Mouse (Mus musculus) liver, embryonic 11.5 days (tissue): Measurements from ENCODE around the gene Exosc9. TPM values are rescaled to one million over a fixed set of nuclear protein-coding genes. Genes with fewer than 3 reads are reported as not detected.

Experiments used
- ATAC-seq: fragments of 200-750 bp; cut with Nextera tagmentation; replicated peaks from 2 replicates; pipeline ENCODE4 v1.8.0; 2017; ENCODE audit warnings: moderate number of reproducible peaks, mild to moderate bottlenecking, moderate TSS enrichment, moderate library complexity; ENCODE audit not compliant: low FRiP score
- DNase-seq: peaks from one replicate; pipeline ENCODE4 v3.0.0-alpha.2; 2017; ENCODE audit warnings: low spot score
- H3K27ac ChIP-seq: fragments of 300-500 bp; sonication (generic); 2 replicates; pipeline ENCODE4 v1.5.1; 2014; ENCODE audit warnings: mild to moderate bottlenecking, low read depth, low read length, control low read depth
- H3K27me3 ChIP-seq: fragments of 300-500 bp; sonication (generic); replicated peaks from 2 replicates; pipeline ENCODE4 v1.6.1; 2014; ENCODE audit warnings: low read length, mixed read lengths; ENCODE audit not compliant: control insufficient read depth, insufficient read depth
- H3K36me3 ChIP-seq: fragments of 300-500 bp; sonication (generic); 2 replicates; pipeline ENCODE4 v1.6.1; 2014; ENCODE audit warnings: mild to moderate bottlenecking, low read length, moderate library complexity, mixed read lengths; ENCODE audit not compliant: control insufficient read depth, insufficient read depth
- H3K4me1 ChIP-seq: fragments of 300-500 bp; sonication (generic); replicated peaks from 2 replicates; pipeline ENCODE4 v1.6.1; 2014; ENCODE audit warnings: low read length, mixed read lengths; ENCODE audit not compliant: control insufficient read depth, insufficient read depth
- H3K4me2 ChIP-seq: fragments of 300-500 bp; sonication (generic); 2 replicates; pipeline ENCODE4 v1.6.1; 2014; ENCODE audit warnings: mild to moderate bottlenecking, control low read depth, moderate library complexity
- H3K4me3 ChIP-seq: fragments of 300-500 bp; sonication (generic); 2 replicates; pipeline ENCODE4 v1.5.1; 2014; ENCODE audit warnings: low read depth, low read length, control low read depth
- H3K9ac ChIP-seq: fragments of 300-500 bp; sonication (generic); 2 replicates; pipeline ENCODE4 v1.6.1; 2014; ENCODE audit warnings: low read depth, low read length, control low read depth
- H3K9me3 ChIP-seq: fragments of 300-500 bp; sonication (generic); 2 replicates; pipeline ENCODE4 v1.6.1; 2016; ENCODE audit warnings: low read length, inconsistent platforms, mixed read lengths; ENCODE audit not compliant: control insufficient read depth
- WGBS: fragments of 180-500 bp; shearing (Covaris S2); extraction: QIAGEN DNeasy Blood & Tissue Kit; methylation state at CpG from one replicate; pipeline ENCODE4 v1.1.7; 2014; 5-methylcytosine and 5-hydroxymethylcytosine counted together
- polyA plus RNA-seq: library from polyadenylated mRNA; unstranded; fragments of >200 nt; fragmentation: Nextera tagmentation; extraction: Ambion mirVana; gene quantifications from 2 replicates; pipeline ENCODE4 v1.2.1, GENCODE M21; 2014

Gene Exosc9
- 76.0 and 82.7 TPM in 2 replicates for polyA plus RNA-seq

DNA sequence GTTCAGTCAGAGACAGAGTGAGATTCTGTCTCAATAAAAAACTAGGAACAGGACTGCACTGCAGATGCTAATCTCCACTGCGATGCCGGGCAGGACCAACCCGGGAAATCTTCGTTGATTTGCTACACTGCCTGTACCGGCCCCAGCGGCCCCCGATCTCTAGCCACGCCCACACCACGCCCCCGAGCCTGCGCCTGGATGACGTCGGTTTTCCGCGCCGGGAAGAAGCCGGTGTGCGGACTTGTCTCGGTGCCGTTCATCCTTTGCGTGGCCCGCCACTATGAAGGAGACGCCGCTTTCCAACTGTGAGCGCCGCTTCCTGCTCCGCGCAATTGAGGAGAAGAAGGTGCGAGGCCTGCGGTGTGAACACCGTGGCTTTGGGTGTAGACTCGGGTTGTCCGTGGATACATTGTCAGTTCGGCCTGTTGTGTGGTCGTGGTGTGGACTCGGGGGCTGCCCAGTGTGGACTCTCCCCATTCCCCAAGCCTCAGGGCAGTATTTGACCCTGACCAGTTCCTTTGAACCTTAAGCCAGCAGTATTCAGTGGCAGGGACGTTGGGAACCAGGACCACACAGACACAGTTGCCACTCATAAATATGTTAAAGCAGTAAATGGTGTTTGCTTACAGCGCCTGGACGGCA is at the start of gene Exosc9:
Gene Exosc9 (plus strand): TSS at position 201 of the 642 bp plus-strand sequence.
- no peak within 1 kb of the TSS for H3K27ac ChIP-seq
- peaks cover 18% of the 10 kb centered on the region for H3K36me3 ChIP-seq
- WGBS, result under 1% methylated on average over 39 of the region's 39 CpGs

DNA sequence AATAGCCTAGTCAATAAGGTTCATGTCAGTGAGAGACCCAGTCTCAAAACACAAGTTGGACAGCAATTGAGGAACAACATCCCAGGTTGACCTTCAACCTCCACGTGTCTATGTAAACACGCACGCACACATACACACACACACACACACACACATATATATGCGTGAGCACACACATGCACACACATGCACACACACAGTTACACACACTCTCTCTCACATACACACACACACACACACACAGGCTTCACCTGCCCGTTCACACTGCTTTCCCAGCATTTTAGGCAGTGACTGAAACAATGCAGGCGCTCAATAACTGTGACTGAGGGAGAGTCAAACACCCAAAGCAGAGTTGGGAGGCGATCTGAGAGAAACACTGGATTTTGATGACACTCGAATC is 47.1 kb upstream of the Exosc9 start:
- no peaks in the 10 kb centered on the region for H3K9me3 ChIP-seq
- no peak overlapping the region for H3K27ac ChIP-seq
- no peaks in the 10 kb centered on the region for H3K36me3 ChIP-seq
- DNase-seq, result no peak
- 78% methylated on average over 8 of the region's 8 CpGs for WGBS
- no peak overlapping the region for H3K4me3 ChIP-seq
- no peaks in the 10 kb centered on the region for H3K27me3 ChIP-seq
- ATAC-seq, result no peak
- H3K9ac ChIP-seq, result no peak overlapping the region
- H3K4me1 ChIP-seq, result no peaks in the 10 kb centered on the region
- no peak overlapping the region for H3K4me2 ChIP-seq

More for the DNA sequence above, at the start of gene Exosc9:
- Histone ChIP-seq H3K9ac (peak within 1 kb of the TSS; percentile 70), H3K4me3 (peak within 1 kb of the TSS; percentile 82), H3K9me3 (no peaks in the 10 kb centered on the region), H3K4me1 (peaks cover 5% of the 10 kb centered on the region; the same call in 1 of the 2 replicates), H3K4me2 (peak within 1 kb of the TSS; percentile 85), H3K27me3 (no peaks in the 10 kb centered on the region)
- DNase-seq (peak; percentile 96), ATAC-seq (peak; percentile 94)

DNA sequence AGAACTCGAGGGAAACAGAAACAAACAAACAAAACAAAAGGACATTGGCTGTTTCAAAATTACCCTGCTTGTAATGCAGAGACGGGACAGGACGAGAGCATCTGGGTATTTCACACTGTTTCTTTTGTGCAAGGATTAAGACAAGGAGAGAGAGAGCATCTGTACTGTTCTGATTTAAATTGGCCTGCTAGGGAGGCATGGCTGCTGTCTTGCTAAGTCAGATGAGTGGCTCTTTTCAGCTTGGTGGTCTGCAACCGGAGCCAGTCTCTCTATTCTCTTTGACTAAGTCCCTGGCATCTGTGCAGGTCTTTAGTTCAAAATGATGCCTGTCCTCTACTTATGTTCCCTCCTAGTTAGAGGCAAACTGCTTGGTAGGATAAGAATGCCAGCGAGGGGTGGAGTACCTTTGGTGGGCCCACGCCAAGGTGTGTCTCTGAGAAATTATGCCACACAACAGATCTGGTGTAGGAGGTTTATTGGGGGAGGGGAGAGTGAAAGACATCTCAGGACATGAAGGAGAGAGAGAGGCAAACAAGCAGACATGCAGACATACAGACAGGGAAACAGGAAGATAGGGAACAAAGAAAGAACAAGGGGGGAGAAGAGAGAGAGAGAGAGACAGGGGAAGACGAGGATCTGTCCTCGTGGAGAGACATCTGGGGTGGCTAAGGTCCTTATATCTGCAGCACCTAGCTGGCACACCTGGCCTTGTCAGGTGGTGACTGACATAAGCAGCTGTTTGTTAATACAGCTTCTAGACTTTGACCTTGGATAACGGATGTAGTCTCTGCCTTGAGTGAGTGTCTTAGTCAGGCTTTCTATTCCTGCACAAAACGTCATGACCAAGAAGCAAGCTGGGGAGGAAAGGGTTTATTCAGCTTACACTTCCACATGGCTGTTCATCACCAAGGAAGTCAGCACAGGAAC is 46.3 kb upstream of the Exosc9 start:
- no peaks in the 10 kb centered on the region for H3K9me3 ChIP-seq
- ATAC-seq, result no peak
- no peak overlapping the region for H3K27ac ChIP-seq
- H3K4me1 ChIP-seq, result no peaks in the 10 kb centered on the region
- no peaks in the 10 kb centered on the region for H3K36me3 ChIP-seq
- no peak overlapping the region for H3K4me3 ChIP-seq
- DNase-seq, result no peak
- 64% methylated on average over 10 of the region's 10 CpGs for WGBS
- H3K27me3 ChIP-seq, result no peaks in the 10 kb centered on the region
- no peak overlapping the region for H3K9ac ChIP-seq
- H3K4me2 ChIP-seq, result no peak overlapping the region

GRCm38 (mm10) chr3:36511491-36511890 is 40.9 kb upstream of the Exosc9 start:
- H3K4me3 ChIP-seq, result no peak overlapping the region
- no peak overlapping the region for H3K9ac ChIP-seq
- no peak overlapping the region for H3K27ac ChIP-seq
- H3K27me3 ChIP-seq, result no peaks in the 10 kb centered on the region
- H3K9me3 ChIP-seq, result no peaks in the 10 kb centered on the region
- H3K36me3 ChIP-seq, result no peaks in the 10 kb centered on the region
- no peaks in the 10 kb centered on the region for H3K4me1 ChIP-seq
- no peak overlapping the region for H3K4me2 ChIP-seq
- 79% methylated on average over 6 of the region's 6 CpGs for WGBS
- DNase-seq (no peak), ATAC-seq (no peak)

- WGBS, result 88% methylated on average over 9 of the region's 9 CpGs
- Histone ChIP-seq H3K27ac (no peak overlapping the region), H3K9me3 (no peaks in the 10 kb centered on the region), H3K27me3 (peaks cover 14% of the 10 kb centered on the region), H3K4me1 (no peaks in the 10 kb centered on the region), H3K9ac (no peak overlapping the region), H3K36me3 (no peaks in the 10 kb centered on the region), H3K4me3 (no peak overlapping the region), H3K4me2 (no peak overlapping the region)
- ATAC-seq (no peak), DNase-seq (no peak)
Measured at GRCm38 (mm10) chr3:36516196-36516595, 36.2 kb upstream of the Exosc9 start.

- peak; percentile 41 for DNase-seq
- Histone ChIP-seq H3K4me1 (no peaks in the 10 kb centered on the region), H3K4me3 (peak within 1 kb of the TSS; percentile 40), H3K9me3 (no peaks in the 10 kb centered on the region), H3K27me3 (peaks cover 32% of the 10 kb centered on the region), H3K36me3 (no peaks in the 10 kb centered on the region), H3K27ac (no peak within 1 kb of the TSS), H3K4me2 (peak within 1 kb of the TSS; percentile 76), H3K9ac (no peak within 1 kb of the TSS)
- ATAC-seq, result no peak
- WGBS, result 2% methylated on average over 51 of the region's 51 CpGs
Measured at GRCm38 (mm10) chr3:36521073-36522060, 31.0 kb upstream of the Exosc9 start, which contains the start of gene Gm11549. Gm11549 (minus strand) TSS chr3:36521813.

DNA sequence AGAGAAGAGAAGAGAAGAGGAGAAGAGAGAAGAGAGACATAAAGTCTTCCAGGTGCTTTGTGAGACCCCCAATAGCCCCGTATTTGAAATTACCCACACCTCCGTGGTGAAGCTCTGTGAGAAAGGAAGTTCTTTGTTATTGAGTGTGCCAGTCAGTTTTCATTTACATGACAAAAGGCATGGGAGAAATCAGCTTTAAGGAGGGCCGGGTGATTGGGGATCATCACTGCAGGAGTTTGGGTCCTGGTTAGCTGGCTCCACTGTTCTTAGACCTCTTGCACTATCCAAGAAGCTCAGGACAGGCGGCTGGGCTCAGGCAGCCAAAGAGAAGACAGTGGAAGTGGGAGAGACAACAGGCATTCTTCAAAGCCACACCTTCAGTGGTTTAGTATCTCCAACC is 30.3 kb upstream of the Exosc9 start:
- 19% methylated on average over 4 of the region's 4 CpGs for WGBS
- H3K36me3 ChIP-seq, result no peaks in the 10 kb centered on the region
- no peaks in the 10 kb centered on the region for H3K4me1 ChIP-seq
- H3K9ac ChIP-seq, result no peak overlapping the region
- no peak overlapping the region for H3K4me2 ChIP-seq
- no peaks in the 10 kb centered on the region for H3K9me3 ChIP-seq
- H3K4me3 ChIP-seq, result no peak overlapping the region
- DNase-seq (no peak), ATAC-seq (no peak)
- no peak overlapping the region for H3K27ac ChIP-seq
- peaks cover 32% of the 10 kb centered on the region for H3K27me3 ChIP-seq

DNA sequence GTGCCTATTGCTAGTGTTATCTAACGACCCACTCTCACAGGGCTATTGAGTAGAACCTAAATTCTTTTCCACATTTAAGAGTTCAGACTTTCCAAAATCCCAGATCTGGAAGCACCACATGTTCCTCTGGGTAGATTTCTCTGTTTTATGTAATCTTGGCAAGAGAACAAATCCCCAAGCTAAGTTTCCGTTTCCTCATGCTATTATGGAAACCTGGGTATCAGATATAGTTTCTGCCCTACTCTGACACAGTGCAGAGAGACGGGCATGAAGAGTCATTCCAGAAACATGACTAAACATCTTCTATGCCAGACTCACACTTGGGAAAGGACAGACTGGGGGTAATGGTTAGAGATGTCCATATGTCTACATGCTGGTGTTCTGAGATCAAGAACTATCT is 27.9 kb upstream of the Exosc9 start:
- ATAC-seq, result no peak
- no peaks in the 10 kb centered on the region for H3K9me3 ChIP-seq
- 70% methylated on average over 3 of the region's 3 CpGs for WGBS
- H3K27ac ChIP-seq, result no peak overlapping the region
- H3K4me1 ChIP-seq, result no peaks in the 10 kb centered on the region
- no peak overlapping the region for H3K4me2 ChIP-seq
- H3K4me3 ChIP-seq, result no peak overlapping the region
- no peak overlapping the region for H3K9ac ChIP-seq
- no peak for DNase-seq
- H3K36me3 ChIP-seq, result no peaks in the 10 kb centered on the region
- peaks cover 32% of the 10 kb centered on the region for H3K27me3 ChIP-seq
